Mouse (Mus musculus) CH12.LX (cell line): ENCODE data around the gene Samd14. TPM values are rescaled to one million over a fixed set of nuclear protein-coding genes. Genes with fewer than 3 reads are reported as not detected.

Source experiments
- DNase-seq: peaks from one replicate; pipeline ENCODE4 v3.0.0-alpha.2; 2013; ENCODE audit errors: extremely low read depth
- H3K27ac ChIP-seq: 2 replicates; pipeline ENCODE4 v1.5.1; 2012; ENCODE audit warnings: low read depth, mild to moderate bottlenecking, control low read depth, moderate library complexity; ENCODE audit not compliant: insufficient read depth
- H3K27me3 ChIP-seq: replicated peaks from 2 replicates; pipeline ENCODE3; 2012; ENCODE audit warnings: inconsistent platforms
- H3K36me3 ChIP-seq, 2 experiments: replicated peaks in 1 of 2; 2 replicates each; pipeline versions ENCODE3 to v1.6.1; 2012; ENCODE audit warnings: inconsistent platforms in 1 of 2, low read length in 1 of 2, mild to moderate bottlenecking in 1 of 2, mixed read lengths in 1 of 2, moderate library complexity in 1 of 2; ENCODE audit not compliant: control insufficient read depth in 1 of 2, insufficient read depth in 1 of 2
- H3K4me1 ChIP-seq, 2 experiments: 2 replicates each; pipeline ENCODE4 v1.6.1; 2012; ENCODE audit warnings: inconsistent platforms in 1 of 2, moderate library complexity in 1 of 2; ENCODE audit not compliant: insufficient read depth in 2 of 2, control insufficient read depth in 1 of 2
- H3K4me2 ChIP-seq: 2 replicates; pipeline ENCODE4 v1.6.1; 2012; ENCODE audit warnings: low read depth, mild to moderate bottlenecking, control low read depth; ENCODE audit not compliant: poor library complexity, insufficient read depth, severe bottlenecking
- H3K4me3 ChIP-seq, 3 experiments: fragments of 150-350 bp in 1 of 3; sonication (generic) in 1 of 3; replicated peaks in 1 of 3; 2 replicates each; pipeline versions ENCODE3 to v1.5.1; 2011 to 2012; ENCODE audit warnings: low read depth in 2 of 3, low read length in 2 of 3, mild to moderate bottlenecking in 2 of 3, moderate library complexity in 2 of 3, control low read depth in 1 of 3, improper control_type of control experiment in 1 of 3, inconsistent platforms in 1 of 3, mixed read lengths in 1 of 3; ENCODE audit not compliant: poor library complexity in 1 of 3
- H3K79me2 ChIP-seq: replicated peaks from 2 replicates; pipeline ENCODE4 v1.6.1; 2012; ENCODE audit warnings: mild to moderate bottlenecking, moderate library complexity; ENCODE audit not compliant: control insufficient read depth, poor library complexity, insufficient read depth, severe bottlenecking; ENCODE audit errors: extremely low read depth
- H3K9ac ChIP-seq: 2 replicates; pipeline ENCODE4 v1.6.1; 2012; ENCODE audit warnings: low read depth, mild to moderate bottlenecking, control low read depth, moderate library complexity; ENCODE audit not compliant: insufficient read depth
- H3K9me3 ChIP-seq: replicated peaks from 2 replicates; pipeline ENCODE3; 2012; ENCODE audit warnings: low read length, inconsistent platforms, mixed read lengths
- BHLHE40 ChIP-seq: IDR thresholded peaks from 2 replicates; pipeline ENCODE4 v1.6.1; 2011; ENCODE audit warnings: mild to moderate bottlenecking, low read depth, low read length, improper control_type of control experiment
- CTCF ChIP-seq, 2 experiments: IDR thresholded peaks in 1 of 2; conservative IDR thresholded peaks in 1 of 2; 2 replicates each; pipeline ENCODE4 v1.5.1; 2011 to 2012; ENCODE audit warnings: low read depth in 2 of 2, low read length in 2 of 2, improper control_type of control experiment in 1 of 2, inconsistent platforms in 1 of 2, mild to moderate bottlenecking in 1 of 2, moderate library complexity in 1 of 2
- ELF1 ChIP-seq: IDR thresholded peaks from 2 replicates; pipeline ENCODE4 v1.6.1; 2014; ENCODE audit warnings: low read depth, mild to moderate bottlenecking, inconsistent platforms, low read length, improper control_type of control experiment
- GABPA ChIP-seq: IDR thresholded peaks from 2 replicates; pipeline ENCODE4 v1.6.1; 2012; ENCODE audit warnings: low read depth, low read length, improper control_type of control experiment, inconsistent platforms; ENCODE audit not compliant: insufficient replicate concordance
- HCFC1 ChIP-seq: IDR thresholded peaks from 2 replicates; pipeline ENCODE4 v1.6.1; 2012; ENCODE audit warnings: low read depth, mild to moderate bottlenecking, inconsistent platforms, low read length, improper control_type of control experiment
- IRF4 ChIP-seq: IDR thresholded peaks from 2 replicates; pipeline ENCODE4 v1.6.1; 2014; ENCODE audit warnings: low read depth, mild to moderate bottlenecking, inconsistent platforms, low read length, improper control_type of control experiment
- JUN ChIP-seq: IDR thresholded peaks from 2 replicates; pipeline ENCODE4 v1.6.1; 2011; ENCODE audit warnings: low read depth, mild to moderate bottlenecking, low read length, improper control_type of control experiment, moderate library complexity; ENCODE audit not compliant: insufficient read depth
- JUND ChIP-seq: conservative IDR thresholded peaks from 2 replicates; pipeline ENCODE4 v1.6.1; 2011; ENCODE audit warnings: low read depth, low read length, improper control_type of control experiment
- MAFK ChIP-seq: IDR thresholded peaks from 2 replicates; pipeline ENCODE4 v1.6.1; 2011; ENCODE audit warnings: low read length, improper control_type of control experiment; ENCODE audit not compliant: insufficient replicate concordance
- MAX ChIP-seq: IDR thresholded peaks from 2 replicates; pipeline ENCODE4 v1.6.1; 2011; ENCODE audit warnings: low read length, improper control_type of control experiment
- MEF2A ChIP-seq: IDR thresholded peaks from 2 replicates; pipeline ENCODE4 v1.6.1; 2014; ENCODE audit warnings: low read depth, mild to moderate bottlenecking, inconsistent platforms, low read length, improper control_type of control experiment, borderline replicate concordance
- MXI1 ChIP-seq: IDR thresholded peaks from 2 replicates; pipeline ENCODE4 v1.6.1; 2011; ENCODE audit warnings: mild to moderate bottlenecking, low read depth, low read length, improper control_type of control experiment
- NRF1 ChIP-seq: IDR thresholded peaks from 2 replicates; pipeline ENCODE4 v1.6.1; 2014; ENCODE audit warnings: low read depth, mild to moderate bottlenecking, inconsistent platforms, low read length, improper control_type of control experiment, moderate library complexity
- PAX5 ChIP-seq: IDR thresholded peaks from 2 replicates; pipeline ENCODE4 v1.6.1; 2012; ENCODE audit warnings: low read length, inconsistent platforms, mixed read lengths
- POLR2A ChIP-seq: IDR thresholded peaks from 2 replicates; pipeline ENCODE4 v1.6.1; 2011; ENCODE audit warnings: low read depth, mild to moderate bottlenecking, improper control_type of control experiment, low read length
- POLR2AphosphoS2 ChIP-seq: IDR thresholded peaks from 2 replicates; pipeline ENCODE4 v1.6.1; 2011; ENCODE audit warnings: low read depth, low read length, improper control_type of control experiment
- RCOR1 ChIP-seq: conservative IDR thresholded peaks from 2 replicates; pipeline ENCODE4 v1.6.1; 2012; ENCODE audit warnings: low read depth, mild to moderate bottlenecking, inconsistent platforms, low read length, improper control_type of control experiment
- USF1 ChIP-seq: IDR thresholded peaks from 2 replicates; pipeline ENCODE4 v1.6.1; 2014; ENCODE audit warnings: low read depth, mild to moderate bottlenecking, inconsistent platforms, low read length, improper control_type of control experiment
- USF2 ChIP-seq: conservative IDR thresholded peaks from 2 replicates; pipeline ENCODE4 v1.6.1; 2011; ENCODE audit warnings: low read depth, low read length, improper control_type of control experiment
- ZMIZ1 ChIP-seq: IDR thresholded peaks from 2 replicates; pipeline ENCODE4 v1.6.1; 2012; ENCODE audit warnings: low read depth, mild to moderate bottlenecking, inconsistent platforms, low read length, improper control_type of control experiment
- ZNF384 ChIP-seq: IDR thresholded peaks from 2 replicates; pipeline ENCODE4 v1.6.1; 2012; ENCODE audit warnings: low read depth, low read length, improper control_type of control experiment, inconsistent platforms
- dilution Hi-C: fragments of 300-500 bp; cut with MboI; formaldehyde crosslinking; loops from 2 replicates; pipeline ENCODE4 v1.14.3; 2020; ENCODE audit warnings: low sequenced_read_pairs; ENCODE audit not compliant: extremely low pct_unique_long_range_greater_than_20kb, extremely low pct_ligation_motif_present
- in situ Hi-C: fragments of 300-500 bp; cut with MboI; formaldehyde crosslinking; loops from 3 replicates; pipeline ENCODE4 v1.14.3; 2019; ENCODE audit warnings: low sequenced_read_pairs, low pct_ligation_motif_present, low pct_unique_long_range_greater_than_20kb, mixed read lengths
- polyA plus RNA-seq: library from polyadenylated mRNA; unstranded; fragments of >175 nt; gene quantifications from 2 replicates; pipeline ENCODE4 v1.2.1, GENCODE M21; 2012; ENCODE audit warnings: low read depth; ENCODE audit not compliant: insufficient read length
- total RNA-seq, 2 experiments: library from RNA; depleted of rRNA; stranded (reverse); fragments of 300-350 nt in 1 of 2; fragments of >200 nt in 1 of 2; gene quantifications; 2 replicates each; pipeline ENCODE4 v1.2.3; 2012 to 2014

Gene Samd14
- total and polyA plus RNA-seq, 3 experiments: 0.17 TPM; not detected in 2

DNA sequence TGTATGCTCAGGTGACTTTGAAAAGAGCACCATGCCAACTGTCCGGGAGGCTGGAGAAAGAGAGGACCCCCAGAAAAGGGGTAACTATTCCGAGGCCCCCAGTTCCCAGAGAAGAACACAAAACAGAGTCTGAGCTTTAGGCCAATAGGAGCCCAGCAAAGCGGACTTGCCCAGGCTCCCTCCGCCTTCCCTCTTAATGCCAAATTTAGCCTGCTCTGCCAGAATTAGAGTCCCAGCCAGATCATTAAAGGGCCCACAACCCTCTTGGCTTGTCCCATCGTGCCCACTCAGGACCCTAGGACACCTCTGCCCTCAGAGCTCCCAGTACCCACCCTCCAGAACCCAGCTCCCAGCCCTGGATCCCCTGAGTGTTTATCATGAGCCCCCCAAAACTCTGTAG lies 36.8 kb upstream of the Samd14 start:
- in situ Hi-C loops: loop anchor here (5.0 kb wide), 1 partner anchor 36 kb away; the partner anchor contains the start of gene Col1a1
- peaks cover 91% of the 10 kb centered on the region for H3K27me3 ChIP-seq
- H3K4me3 ChIP-seq: no peak overlapping the region
- no peak for DNase-seq
- H3K9me3 ChIP-seq: no peaks in the 10 kb centered on the region
- H3K36me3 ChIP-seq: no peaks in the 10 kb centered on the region
- TF ChIP-seq JUND: no peak
- TF ChIP-seq ELF1: no peak
- TF ChIP-seq NRF1: no peak
- TF ChIP-seq MAX: no peak
- TF ChIP-seq POLR2AphosphoS2: no peak
- TF ChIP-seq JUN: no peak
- no peak for TF ChIP-seq POLR2A
- no peak for TF ChIP-seq HCFC1
- no peak for TF ChIP-seq CTCF (conservative IDR thresholded peaks at IDR 0.05 in 1 of 2, IDR thresholded peaks at IDR 0.05 in 1 of 2; ENCODE audit: low read depth in 2 of 2, low read length in 2 of 2)
- no peak for TF ChIP-seq IRF4
- TF ChIP-seq ZNF384: no peak
- no peak overlapping the region for H3K27ac ChIP-seq
- peaks cover 15 to 27% of the 10 kb centered on the region in 2 experiments for H3K4me1 ChIP-seq
- H3K79me2 ChIP-seq: no peaks in the 10 kb centered on the region
- no peak overlapping the region for H3K9ac ChIP-seq
- H3K4me2 ChIP-seq: no peak overlapping the region
- dilution Hi-C loops: no loop called here

DNA sequence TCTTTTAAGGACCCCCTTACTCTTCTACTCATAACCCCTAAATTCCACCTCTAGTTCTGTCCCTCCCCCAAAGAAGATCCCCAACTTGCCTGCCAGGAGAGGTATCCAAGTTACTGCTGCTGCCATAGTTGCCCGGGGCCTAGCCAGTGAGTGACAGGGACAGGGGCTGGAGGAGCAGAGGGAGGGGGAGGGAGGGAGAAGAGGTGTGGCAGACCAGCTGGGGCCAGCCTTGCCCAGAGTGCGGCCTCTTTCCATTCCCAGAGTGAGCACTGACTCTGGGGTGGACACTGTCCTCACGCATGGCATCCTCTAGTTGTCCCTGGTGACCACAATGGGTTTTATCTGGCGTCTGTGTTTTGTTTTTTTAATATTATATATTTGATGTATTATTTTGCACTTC lies 36.4 kb upstream of the Samd14 start:
- Histone ChIP-seq H3K4me3 (no peak overlapping the region), H3K79me2 (no peaks in the 10 kb centered on the region), H3K4me1 (peaks cover 15 to 29% of the 10 kb centered on the region in 2 experiments), H3K9ac (no peak overlapping the region), H3K4me2 (no peak overlapping the region), H3K36me3 (no peaks in the 10 kb centered on the region), H3K9me3 (no peaks in the 10 kb centered on the region), H3K27ac (no peak overlapping the region), H3K27me3 (peaks cover 91% of the 10 kb centered on the region)
- dilution Hi-C loops (no loop called here), in situ Hi-C loops (loop anchor here (5.0 kb wide), 1 partner anchor 36 kb away; the partner anchor contains the start of gene Col1a1)
- DNase-seq: no peak
- TF ChIP-seq PAX5: no peak
- TF ChIP-seq POLR2AphosphoS2: no peak
- no peak for TF ChIP-seq GABPA
- no peak for TF ChIP-seq JUND
- TF ChIP-seq CTCF (conservative IDR thresholded peaks at IDR 0.05 in 1 of 2, IDR thresholded peaks at IDR 0.05 in 1 of 2; ENCODE audit: low read depth in 2 of 2, low read length in 2 of 2): no peak
- TF ChIP-seq NRF1: no peak
- TF ChIP-seq BHLHE40: no peak
- no peak for TF ChIP-seq RCOR1
- no peak for TF ChIP-seq USF1
- TF ChIP-seq ZMIZ1: no peak
- no peak for TF ChIP-seq MAFK
- TF ChIP-seq ZNF384: no peak
- no peak for TF ChIP-seq MXI1
- TF ChIP-seq USF2: no peak
- no peak for TF ChIP-seq MEF2A
